Mouse (Mus musculus): Measurements from ENCODE around the gene Zfp641. TPM values are rescaled to one million over a fixed set of nuclear protein-coding genes. Genes with fewer than 3 reads are reported as not detected.

Gene Zfp641
- polyA plus RNA-seq, 1 experiment from 2014 or later: 0.63 TPM

GRCm38 (mm10) chr15:98257776-98258175, 38.2 kb downstream of the Zfp641 start:
- no peak overlapping the region for H3K4me2 ChIP-seq
- H3K9ac ChIP-seq: no peak overlapping the region
- no peaks in the 10 kb centered on the region for H3K9me3 ChIP-seq (ENCODE audit: low read depth, low read length)
- DNase-seq (no peak), ATAC-seq (ENCODE audit: insufficient read depth) (no peak)
- TF ChIP-seq CTCF (IDR thresholded peaks at IDR 0.05; ENCODE audit: low read depth): no peak
- H3K4me3 ChIP-seq (ENCODE audit: low read depth, low read length): no peak overlapping the region
- no peaks in the 10 kb centered on the region for H3K36me3 ChIP-seq (ENCODE audit: insufficient read depth)
- H3K27me3 ChIP-seq (ENCODE audit: insufficient read depth, low read length): no peaks in the 10 kb centered on the region
- WGBS: 78% methylated on average over 7 of the region's 7 CpGs
- H3K27ac ChIP-seq (ENCODE audit: low read depth): no peak overlapping the region
- H3K4me1 ChIP-seq (ENCODE audit: insufficient read depth): no peaks in the 10 kb centered on the region

- Histone ChIP-seq H3K36me3 (ENCODE audit: insufficient read depth) (no peaks in the 10 kb centered on the region), H3K27ac (ENCODE audit: low read depth) (no peak within 1 kb of the TSS), H3K9me3 (ENCODE audit: low read depth, low read length) (no peaks in the 10 kb centered on the region), H3K9ac (no peak within 1 kb of the TSS), H3K4me3 (ENCODE audit: low read depth, low read length) (no peak within 1 kb of the TSS), H3K4me1 (ENCODE audit: insufficient read depth) (no peaks in the 10 kb centered on the region), H3K4me2 (no peak within 1 kb of the TSS), H3K27me3 (ENCODE audit: insufficient read depth, low read length) (no peaks in the 10 kb centered on the region)
- TF ChIP-seq CTCF (IDR thresholded peaks at IDR 0.05; ENCODE audit: low read depth): no peak
- ATAC-seq (ENCODE audit: insufficient read depth): no peak
- no peak for DNase-seq
- 80% methylated on average over 8 of the region's 8 CpGs for WGBS
Measured at GRCm38 (mm10) chr15:98257193-98257592, 38.8 kb downstream of the Zfp641 start, which contains the start of gene H1fnt. TSS of gene H1fnt (minus strand) at chr15:98257293.

GRCm38 (mm10) chr15:98256271-98256670, 39.7 kb downstream of the Zfp641 start:
- H3K4me2 ChIP-seq: no peak overlapping the region
- no peak overlapping the region for H3K4me3 ChIP-seq (ENCODE audit: low read depth, low read length)
- H3K9me3 ChIP-seq (ENCODE audit: low read depth, low read length): no peaks in the 10 kb centered on the region
- 84% methylated on average over 13 of the region's 13 CpGs for WGBS
- ATAC-seq (ENCODE audit: insufficient read depth) (no peak), DNase-seq (no peak)
- no peaks in the 10 kb centered on the region for H3K36me3 ChIP-seq (ENCODE audit: insufficient read depth)
- no peaks in the 10 kb centered on the region for H3K27me3 ChIP-seq (ENCODE audit: insufficient read depth, low read length)
- H3K4me1 ChIP-seq (ENCODE audit: insufficient read depth): no peaks in the 10 kb centered on the region
- no peak overlapping the region for H3K27ac ChIP-seq (ENCODE audit: low read depth)
- H3K9ac ChIP-seq: no peak overlapping the region
- no peak for TF ChIP-seq CTCF (IDR thresholded peaks at IDR 0.05; ENCODE audit: low read depth)

Other genes with a start within 250 kb of the Zfp641 start
- 25.3 and 26.2 TPM in 2 replicates for gene Pfkm, start 203.6 kb downstream of the Zfp641 start, polyA plus RNA-seq (2014; fragmentation: Nextera tagmentation; extraction: Ambion mirVana)
- gene Senp1, start 202.4 kb downstream of the Zfp641 start, polyA plus RNA-seq (2014; fragmentation: Nextera tagmentation; extraction: Ambion mirVana): 37.8 and 38.0 TPM in 2 replicates
- gene Asb8, start 130.5 kb downstream of the Zfp641 start, polyA plus RNA-seq (2014; fragmentation: Nextera tagmentation; extraction: Ambion mirVana): 47.4 and 48.7 TPM in 2 replicates
- 0.14 TPM in 1 of 2 replicates, not detected in the other for gene Ccdc184, start 129.0 kb downstream of the Zfp641 start, polyA plus RNA-seq (2014; fragmentation: Nextera tagmentation; extraction: Ambion mirVana)
- not detected in 2 replicates for gene Olfr288, start 100.6 kb downstream of the Zfp641 start, polyA plus RNA-seq (2014; fragmentation: Nextera tagmentation; extraction: Ambion mirVana)
- not detected in 2 replicates for gene Gm44579, start 75.2 kb downstream of the Zfp641 start, polyA plus RNA-seq (2014; fragmentation: Nextera tagmentation; extraction: Ambion mirVana)
- gene Olfr287, start 75.1 kb downstream of the Zfp641 start, polyA plus RNA-seq (2014; fragmentation: Nextera tagmentation; extraction: Ambion mirVana): not detected in 2 replicates
- gene Olfr286, start 61.7 kb downstream of the Zfp641 start, polyA plus RNA-seq (2014; fragmentation: Nextera tagmentation; extraction: Ambion mirVana): not detected in 2 replicates
- gene H1fnt, start 38.9 kb downstream of the Zfp641 start, polyA plus RNA-seq (2014; fragmentation: Nextera tagmentation; extraction: Ambion mirVana): not detected in 2 replicates
- not detected in 2 replicates for gene Olfr285, start 21.2 kb upstream of the Zfp641 start, polyA plus RNA-seq (2014; fragmentation: Nextera tagmentation; extraction: Ambion mirVana)
- gene Olfr284, start 44.8 kb upstream of the Zfp641 start, polyA plus RNA-seq (2014; fragmentation: Nextera tagmentation; extraction: Ambion mirVana): not detected in 2 replicates
- gene Olfr283, start 84.8 kb upstream of the Zfp641 start, polyA plus RNA-seq (2014; fragmentation: Nextera tagmentation; extraction: Ambion mirVana): not detected in 2 replicates
- not detected in 2 replicates for gene Olfr282, start 135.1 kb upstream of the Zfp641 start, polyA plus RNA-seq (2014; fragmentation: Nextera tagmentation; extraction: Ambion mirVana)
- gene Olfr281, start 156.4 kb upstream of the Zfp641 start, polyA plus RNA-seq (2014; fragmentation: Nextera tagmentation; extraction: Ambion mirVana): not detected in 2 replicates
- not detected in 2 replicates for gene OR5BS1P, start 173.7 kb upstream of the Zfp641 start, polyA plus RNA-seq (2014; fragmentation: Nextera tagmentation; extraction: Ambion mirVana)
- gene Lalba, start 186.6 kb upstream of the Zfp641 start, polyA plus RNA-seq (2014; fragmentation: Nextera tagmentation; extraction: Ambion mirVana): 0.50 and 0.68 TPM in 2 replicates
- gene Olfr279, start 196.2 kb upstream of the Zfp641 start, polyA plus RNA-seq (2014; fragmentation: Nextera tagmentation; extraction: Ambion mirVana): not detected in 2 replicates
- gene Kansl2, start 238.1 kb upstream of the Zfp641 start, polyA plus RNA-seq (2014; fragmentation: Nextera tagmentation; extraction: Ambion mirVana): 113 and 121 TPM in 2 replicates

Measured in lung, embryonic 14.5 days (tissue).